Mouse (Mus musculus) cerebellum, adult 2 months (tissue): ENCODE measurements at regions not wholly inside any gene's neighbourhood (a gene's known extent, or its start where the extent isn't known, plus 50 kb on each side); places are given as distances from the start of the nearest gene placed in this dataset.

Experiments used
- CTCF ChIP-seq: fragments of 200-500 bp; IDR thresholded peaks from 2 replicates; pipeline ENCODE4 v1.5.1; 2011; ENCODE audit warnings: low read depth, mild to moderate bottlenecking, control low read depth, low read length, moderate library complexity, borderline replicate concordance; ENCODE audit not compliant: insufficient read depth
- POLR2A ChIP-seq: fragments of 200-500 bp; IDR thresholded peaks from 2 replicates; pipeline ENCODE4 v1.6.1; 2011; ENCODE audit warnings: low read length, control low read depth, borderline replicate concordance; ENCODE audit not compliant: insufficient read depth

GRCm38 (mm10) chr9:51523471-51523870 lies 194.8 kb upstream of the 1810046K07Rik start:
- no peak for TF ChIP-seq POLR2A
- TF ChIP-seq CTCF = no peak
